Mouse (Mus musculus): ENCODE data around the gene Stx3. TPM values are rescaled to one million over a fixed set of nuclear protein-coding genes. Genes with fewer than 3 reads are reported as not detected.

Stx3 gene
- 8.0 and 10.1 TPM in 2 replicates for total RNA-seq (2021)
- long read RNA-seq, experiment 1, transcript Stx3-202 (11 exons, 2,810 nt): major isoform, 16 of 19 reads
- long read RNA-seq, experiment 1, partial matches to known transcripts: 0 of 19 reads
- long read RNA-seq, experiment 1, other reads (novel, unspliced or antisense): 3 of 19 reads
- long read RNA-seq, experiment 2, transcript Stx3-202 (11 exons, 2,810 nt): major isoform, 12 of 16 reads
- long read RNA-seq, experiment 2, partial matches to known transcripts: 1 of 16 reads
- long read RNA-seq, experiment 2, other reads (novel, unspliced or antisense): 3 of 16 reads

DNA sequence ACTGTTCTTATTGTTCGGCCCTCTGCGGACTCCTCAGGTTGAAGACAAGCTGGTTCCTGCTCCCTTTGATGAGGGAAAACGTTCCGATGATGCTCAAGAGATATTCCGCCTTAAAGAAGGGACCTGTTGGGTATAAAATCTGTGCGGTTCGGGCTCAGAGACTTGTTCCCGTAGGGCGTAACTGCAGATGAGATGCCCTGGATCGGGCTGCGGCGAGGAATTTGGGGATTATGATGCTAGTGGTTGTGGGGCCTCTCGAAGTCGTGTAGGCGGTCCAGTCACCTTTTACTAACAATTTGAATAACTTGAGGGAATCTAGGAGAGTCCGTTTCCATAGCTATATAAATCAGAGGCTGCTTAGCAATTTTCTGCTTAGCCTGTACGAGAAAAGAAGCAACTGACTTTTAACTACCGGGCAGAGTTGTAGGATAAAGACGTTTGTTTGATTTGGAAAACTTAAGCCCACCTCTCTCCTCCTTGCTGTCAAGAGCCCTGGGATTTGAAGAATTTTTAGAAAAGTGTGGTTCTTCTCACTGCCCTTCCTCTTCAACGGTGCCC, at the start of gene Stx3:
Gene Stx3 (minus strand): TSS at position 261 of the 558 bp plus-strand sequence.
- DNase-seq: peak; percentile 12

DNA sequence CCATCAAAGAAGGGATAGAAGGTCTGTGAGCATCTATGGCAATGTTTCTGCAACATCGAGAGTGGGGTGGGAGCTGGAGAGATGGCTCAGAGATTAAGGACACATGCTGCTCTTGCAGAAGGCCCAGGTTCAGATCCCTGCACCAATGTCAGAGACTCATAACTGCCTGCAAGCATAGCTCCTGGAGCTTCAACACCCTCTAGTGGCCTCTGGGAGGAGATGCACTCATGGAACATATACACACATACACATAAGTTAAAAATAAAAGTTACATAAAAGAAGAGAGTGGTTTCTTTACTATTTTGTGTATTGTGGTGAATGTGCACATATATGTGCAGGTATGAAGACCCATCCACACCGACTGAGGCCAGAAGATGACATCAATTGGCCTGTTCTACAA, 48.6 kb upstream of the Stx3 start:
- no peak for DNase-seq

DNA sequence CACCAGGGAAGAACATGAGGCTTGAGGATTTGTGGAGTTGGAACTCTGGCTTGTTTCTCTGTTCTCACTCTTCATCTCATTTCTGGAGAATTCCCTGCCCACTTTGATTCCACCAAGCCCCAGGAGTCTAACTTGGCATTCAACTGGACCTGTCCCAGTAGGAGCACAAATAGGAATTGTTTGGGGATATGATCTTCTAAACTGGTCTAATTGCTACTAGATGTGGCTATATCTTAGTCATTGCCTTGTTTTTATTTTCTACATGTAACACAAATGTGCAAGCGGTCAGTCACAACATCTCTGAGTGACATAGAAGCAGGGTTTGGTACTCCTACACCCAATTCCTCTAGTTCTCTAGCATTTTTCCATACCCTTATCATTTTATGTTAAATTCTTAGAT, 41.8 kb upstream of the Stx3 start, which contains the start of gene Olfr1418:
Gene Olfr1418 (minus strand): TSS at position 101 of the 400 bp plus-strand sequence.
- no peak for DNase-seq

DNA sequence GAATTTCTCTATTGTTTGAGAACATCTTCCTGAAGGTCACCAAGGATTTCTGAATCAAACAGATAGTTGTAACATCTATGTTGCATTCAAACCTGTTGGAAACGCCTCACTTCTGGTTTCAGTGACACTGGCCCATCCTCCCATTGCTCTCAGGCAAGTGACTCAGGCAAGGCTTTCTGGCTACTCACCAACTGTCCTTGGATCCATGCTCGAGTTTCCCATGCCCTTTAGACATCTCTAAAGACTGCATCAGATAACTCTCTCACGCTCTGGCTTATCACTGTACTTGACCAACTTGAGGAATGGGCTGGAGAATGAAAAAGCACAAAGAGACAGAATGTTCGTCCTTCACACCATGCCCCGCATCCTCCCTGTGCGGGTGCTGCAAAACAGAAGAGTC, 37.3 kb upstream of the Stx3 start:
- peak; percentile 76 for DNase-seq

DNA sequence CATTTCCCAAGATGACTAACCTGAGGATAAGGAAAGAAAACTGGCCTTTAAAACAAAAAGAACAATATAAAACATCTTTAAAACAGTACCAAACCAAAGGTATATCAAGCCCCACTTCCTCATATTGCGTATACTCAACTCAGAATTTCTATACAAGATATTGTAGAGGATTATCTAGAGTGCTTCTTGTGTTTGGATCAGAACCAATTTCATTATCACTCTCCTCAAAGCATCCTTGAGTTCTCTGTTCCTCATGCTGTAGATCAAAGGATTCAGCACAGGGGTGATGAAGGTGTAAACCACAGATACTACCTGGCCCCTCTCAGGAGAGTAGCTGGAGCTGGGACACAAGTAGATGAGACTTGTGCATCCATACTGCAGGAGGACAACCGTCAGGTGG, 35.6 kb upstream of the Stx3 start:
- DNase-seq: no peak

DNA sequence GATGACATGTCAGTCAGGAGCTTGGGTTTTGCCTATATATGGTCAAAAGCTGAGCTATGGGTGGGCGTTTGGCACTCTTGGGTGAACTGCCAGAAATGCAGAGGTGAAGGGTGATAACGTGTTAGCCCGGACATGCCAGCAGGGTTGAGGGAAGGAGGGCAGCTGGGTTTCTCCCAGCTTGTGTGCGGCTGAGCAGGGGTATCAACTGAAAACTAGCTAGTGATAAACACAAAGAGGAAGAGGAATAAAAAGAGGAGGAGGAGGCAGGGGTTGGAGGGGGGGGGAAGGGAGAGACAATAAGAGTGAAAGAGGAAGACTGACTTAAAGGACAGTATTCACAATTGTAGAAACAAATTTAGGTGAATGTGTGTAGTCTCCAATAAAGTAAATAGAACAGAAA, 33.4 kb upstream of the Stx3 start:
- no peak for DNase-seq

DNA sequence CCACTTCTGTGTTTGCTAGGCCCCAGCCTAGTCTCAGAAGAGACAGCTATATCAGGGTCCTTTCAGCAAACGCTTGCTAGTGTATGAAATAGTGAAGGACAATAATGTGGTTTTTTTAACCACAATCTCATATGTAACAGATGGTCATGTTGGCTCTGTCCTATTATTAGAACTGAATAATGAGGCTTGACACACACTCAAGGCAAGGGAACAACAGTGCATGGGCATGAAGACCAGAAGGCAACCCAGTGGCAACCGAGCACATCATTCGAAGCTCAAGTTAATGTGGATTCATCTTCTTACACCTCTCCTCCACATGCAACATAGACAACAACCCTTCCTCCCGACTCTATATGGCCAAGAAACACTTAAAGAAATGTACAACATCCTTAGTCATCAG, 27.1 kb upstream of the Stx3 start:
- DNase-seq: no peak

DNA sequence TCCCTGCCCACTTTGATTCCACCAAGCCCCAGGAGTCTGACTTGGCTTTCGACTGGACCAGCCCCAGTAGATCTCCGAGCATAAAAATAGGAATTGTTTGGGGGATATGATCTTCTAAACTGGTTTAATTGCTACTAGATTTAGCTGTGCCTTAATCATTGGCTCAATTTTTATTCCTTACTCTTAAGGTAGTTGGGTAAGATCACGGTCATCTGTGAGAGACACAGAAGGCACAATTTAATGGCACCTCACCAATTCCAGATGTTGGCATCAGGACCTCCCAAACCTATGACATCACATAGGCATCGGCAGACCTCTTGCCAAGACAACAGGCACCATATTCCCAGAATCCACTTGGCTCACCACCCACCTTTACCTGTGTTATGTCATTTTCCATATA, 19.9 kb upstream of the Stx3 start, which contains the start of gene Olfr1417:
Gene Olfr1417 (minus strand): TSS at position 101 of the 400 bp plus-strand sequence.
- DNase-seq: no peak

DNA sequence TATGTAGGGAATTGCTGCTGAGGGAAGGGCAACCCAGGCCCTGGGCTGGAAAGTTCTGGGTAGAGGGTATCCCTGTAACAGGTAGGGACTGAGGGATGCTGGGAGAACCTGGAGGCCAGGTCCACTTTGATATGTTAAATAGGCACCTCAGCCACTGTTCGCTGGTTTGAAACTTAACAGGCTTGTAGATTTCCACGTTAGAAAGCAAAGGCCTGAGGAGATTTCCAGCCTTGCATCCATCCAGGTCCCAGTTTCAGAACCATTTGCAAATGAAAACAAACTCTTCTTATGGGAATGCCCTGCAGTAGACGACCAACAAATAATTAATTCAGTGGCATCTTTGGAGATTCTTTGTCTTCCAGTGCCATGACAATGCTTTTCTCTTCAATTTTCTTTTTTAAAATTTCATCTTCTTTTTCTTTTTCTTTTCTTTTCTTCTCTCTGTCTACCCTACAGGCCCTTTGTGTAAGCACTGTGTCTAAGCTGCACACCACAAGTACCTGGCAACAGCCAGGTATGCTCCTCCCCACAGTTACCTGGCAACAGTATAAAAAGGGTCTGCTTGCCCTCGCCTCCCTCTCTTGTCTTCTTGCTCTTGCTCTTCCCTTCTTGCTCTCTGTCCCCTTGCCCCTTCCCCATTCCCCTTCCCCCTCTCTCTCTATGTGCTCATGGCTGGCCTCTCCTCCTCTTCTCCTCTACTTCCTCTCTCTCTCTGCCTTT, 4.3 kb upstream of the Stx3 start:
- DNase-seq: no peak

DNA sequence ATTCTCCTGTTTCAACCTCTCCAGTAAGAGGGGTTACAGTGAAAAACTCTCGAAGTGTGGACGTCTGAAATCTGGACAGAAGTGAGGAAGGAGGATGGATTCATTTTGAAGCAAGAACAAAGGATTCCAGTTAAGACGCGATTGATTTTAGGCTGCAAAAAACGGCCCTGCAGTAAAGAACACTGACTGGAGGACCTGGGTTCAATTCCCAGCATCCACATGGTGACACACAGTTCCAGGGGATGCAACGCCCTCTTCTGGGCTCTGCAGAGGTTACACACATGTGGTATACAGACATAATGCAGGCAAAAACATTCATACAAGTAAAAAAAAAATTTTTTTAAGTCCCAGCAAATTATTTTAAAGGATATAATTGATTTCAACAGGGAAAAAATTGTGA, 1.0 kb upstream of the Stx3 start:
- peak; percentile 27 for DNase-seq

DNA sequence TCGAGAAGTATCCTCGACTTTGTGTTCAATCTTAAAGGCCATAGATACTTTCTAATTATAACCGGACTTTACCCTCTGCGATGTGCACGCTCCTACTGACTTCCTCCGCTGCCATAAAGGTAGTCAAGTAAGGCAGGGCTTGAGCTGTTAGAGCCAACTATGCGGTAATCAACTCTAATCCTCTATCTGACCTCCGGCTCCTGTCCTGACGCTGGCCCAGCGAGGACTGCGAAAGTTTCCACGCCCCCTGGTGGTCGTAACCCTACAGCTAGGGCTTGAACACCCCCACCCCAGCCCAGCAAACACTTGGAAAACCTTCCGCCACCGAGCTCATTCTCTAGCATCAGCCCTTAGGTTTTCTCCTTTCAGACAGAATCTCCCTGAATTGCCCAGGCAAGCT, 597 bp upstream of the Stx3 start:
- DNase-seq: peak; percentile 90

DNA sequence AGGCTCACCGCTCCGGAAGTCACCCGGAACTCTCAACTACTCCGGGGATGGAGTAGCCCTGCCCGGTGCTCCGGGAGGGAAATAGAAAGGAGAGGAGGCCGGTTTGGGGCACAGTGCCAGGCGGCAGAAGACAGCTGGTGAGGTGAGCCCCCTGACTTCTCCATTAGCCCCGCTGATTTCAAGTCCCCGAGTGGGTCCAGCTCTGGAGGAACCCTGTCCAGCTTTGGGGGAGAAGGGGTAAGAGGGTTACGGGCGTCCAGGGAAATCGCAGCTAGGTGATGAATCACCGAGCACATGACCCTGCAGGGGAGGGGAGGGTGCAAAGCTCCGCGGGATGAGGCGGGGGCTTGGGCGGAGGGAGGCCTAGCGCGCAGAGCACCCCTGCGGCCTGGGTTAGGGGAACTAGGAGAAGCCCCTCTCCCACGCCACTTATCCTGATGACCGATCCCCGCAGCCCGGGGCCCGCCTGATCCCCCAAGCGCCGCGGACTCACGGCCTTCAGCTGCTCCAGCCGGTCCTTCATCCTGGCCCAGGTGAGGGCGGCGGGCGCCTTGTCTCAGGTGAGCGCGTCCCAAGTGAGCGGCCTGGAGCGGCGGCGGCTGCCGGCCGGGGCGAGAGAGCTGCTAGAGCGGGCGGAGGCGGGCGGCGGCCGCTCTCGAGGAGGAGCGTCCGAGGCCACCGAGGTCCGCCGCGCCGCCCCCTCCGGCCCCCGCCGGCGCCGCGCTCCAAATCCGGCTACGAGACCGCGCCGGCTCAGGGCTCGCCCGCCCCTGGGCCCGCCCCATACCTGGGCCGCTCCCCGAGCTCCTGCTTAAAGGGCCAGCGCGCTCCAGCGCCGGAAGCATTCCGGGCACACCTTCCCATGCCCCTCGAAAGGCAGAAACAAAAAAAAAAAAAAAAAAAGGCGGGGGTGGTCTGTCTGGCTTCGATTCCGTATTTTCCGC, 732 bp downstream of the Stx3 start:
- DNase-seq: peak; percentile 77

DNA sequence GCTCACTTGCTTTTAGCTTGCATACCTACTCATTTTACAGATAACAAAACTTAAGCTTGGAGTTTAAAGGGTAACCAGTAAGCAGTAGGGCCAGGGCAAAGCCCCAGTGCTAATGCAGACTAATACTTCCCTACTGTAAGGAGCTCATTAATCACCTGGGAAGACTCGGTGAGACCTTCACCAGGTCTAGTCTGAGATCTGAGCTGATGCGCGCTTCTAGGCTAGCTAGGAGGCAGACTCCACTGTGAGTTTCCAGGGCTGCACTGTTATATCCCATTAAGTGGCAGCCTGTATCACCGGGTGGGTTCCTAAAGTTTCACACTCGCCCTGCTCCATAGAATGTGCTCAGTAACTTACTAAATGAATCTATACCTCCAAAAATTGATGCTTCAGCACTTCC, 1.6 kb downstream of the Stx3 start:
- DNase-seq: no peak

DNA sequence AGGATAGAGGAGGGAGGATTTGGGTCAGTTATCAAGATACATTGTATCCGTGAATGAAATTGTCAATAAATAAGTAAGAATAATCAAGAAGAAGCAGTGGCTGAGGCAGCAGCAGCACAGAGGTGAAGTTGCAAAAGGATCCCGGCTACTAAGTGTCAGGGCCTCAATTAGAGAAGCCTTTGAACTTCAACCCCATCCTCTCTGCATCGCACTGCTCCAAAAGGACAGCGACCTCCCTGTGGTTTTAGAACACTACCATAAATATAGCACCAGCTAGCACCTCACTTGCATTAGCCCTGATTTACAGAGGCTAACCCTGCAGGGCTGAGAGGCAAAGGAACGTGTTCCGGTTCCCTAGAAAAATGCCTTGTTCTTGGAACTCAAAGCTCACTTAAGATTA, 2.5 kb downstream of the Stx3 start:
- DNase-seq: no peak

DNA sequence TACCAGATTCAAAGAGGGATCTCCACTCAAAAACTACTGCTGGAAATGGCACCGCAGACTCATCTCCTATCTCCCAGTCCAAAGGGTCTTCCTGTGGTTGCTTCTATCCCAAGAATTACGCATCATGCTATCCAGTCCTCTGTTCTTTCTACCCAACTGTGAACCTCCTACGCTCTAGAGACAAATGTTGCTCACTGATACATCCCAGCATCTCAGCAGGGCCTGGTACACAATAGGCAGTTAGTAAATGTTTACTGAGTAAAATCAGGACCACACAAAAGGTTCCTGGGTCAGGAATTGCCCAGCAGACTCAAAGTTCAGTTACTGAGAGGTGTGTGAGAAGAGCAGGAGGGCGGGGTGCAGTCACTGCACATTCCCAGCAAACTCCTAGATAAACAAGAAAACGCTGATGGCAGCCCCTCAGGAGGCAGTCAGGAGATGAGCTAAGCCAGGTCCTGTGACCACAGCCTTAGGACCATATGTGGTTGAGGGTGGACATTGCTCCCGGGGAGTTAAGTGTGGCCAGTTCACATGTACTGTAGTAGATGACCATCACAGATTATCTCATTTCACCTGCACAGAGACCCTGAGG, 4.4 kb downstream of the Stx3 start:
- no peak for DNase-seq

DNA sequence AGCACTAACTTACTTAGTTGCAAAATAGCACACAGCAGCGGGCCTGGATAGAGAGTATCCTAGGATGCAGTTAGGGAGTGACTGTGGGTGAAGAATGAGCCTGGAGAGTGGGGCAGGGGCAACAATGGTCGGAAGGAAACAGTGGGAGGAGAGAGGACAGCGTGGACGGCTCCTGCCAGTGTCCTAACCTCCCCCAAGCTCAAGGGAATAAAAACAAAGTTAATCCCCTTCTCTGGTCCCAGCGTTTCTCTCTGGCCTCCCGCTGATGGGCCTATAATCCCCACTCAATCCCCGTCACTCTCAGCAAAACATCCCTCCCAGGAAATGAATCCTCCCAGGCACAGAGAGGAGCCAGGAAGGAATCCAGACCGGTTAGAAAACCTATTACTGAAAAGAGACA, 5.6 kb downstream of the Stx3 start:
- DNase-seq: peak; percentile 17

DNA sequence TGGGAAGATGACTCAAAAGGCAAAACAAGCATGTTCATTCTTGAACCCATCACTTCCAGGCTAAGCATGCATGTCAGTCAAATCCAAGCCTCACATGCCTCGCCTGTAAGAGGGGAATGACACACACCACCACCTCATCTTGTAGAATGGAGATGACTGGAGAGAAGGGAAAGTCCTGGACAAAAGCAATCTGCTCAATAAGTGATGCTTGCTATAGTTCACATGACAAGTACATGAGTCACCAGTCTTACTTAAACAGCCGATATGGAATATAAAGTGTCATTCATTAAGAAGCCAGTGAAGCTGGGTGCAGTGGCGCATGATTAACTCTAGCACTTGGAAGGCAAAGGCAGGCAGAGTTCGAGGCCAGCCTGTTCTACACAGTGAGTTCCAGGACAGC, 6.1 kb downstream of the Stx3 start:
- DNase-seq: no peak

DNA sequence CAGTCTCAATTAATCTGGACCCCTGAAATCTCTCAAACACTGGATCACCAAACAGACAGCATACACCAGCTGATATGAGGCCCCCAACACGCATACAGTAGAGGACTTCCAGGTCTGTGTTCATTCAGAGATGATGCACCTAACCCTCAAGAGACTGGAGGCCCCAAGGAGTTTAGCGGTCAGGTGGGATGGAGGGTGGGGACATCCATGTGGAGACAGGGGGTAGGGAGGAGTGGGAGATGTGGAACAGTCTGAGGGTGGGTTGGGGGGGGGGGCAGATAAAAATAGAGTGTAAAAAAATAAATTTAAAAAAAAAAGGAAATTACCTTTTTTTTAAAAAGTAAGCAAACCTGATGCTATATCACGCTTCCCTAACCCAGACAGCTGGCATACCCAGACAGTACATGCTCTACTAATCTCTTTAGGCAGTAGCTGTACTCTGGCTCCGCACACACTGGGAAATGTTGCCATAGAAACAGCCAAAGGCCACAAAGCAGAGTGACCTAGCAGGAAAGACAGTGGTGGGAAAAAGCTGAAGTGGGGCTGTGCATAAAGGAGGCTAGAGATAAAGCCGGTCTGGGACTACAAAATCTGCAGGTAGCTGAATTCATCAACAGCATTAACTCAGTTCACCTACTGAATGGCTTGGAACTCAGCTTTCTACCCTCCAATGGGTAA, 7.4 kb downstream of the Stx3 start:
- peak; percentile 11 for DNase-seq

DNA sequence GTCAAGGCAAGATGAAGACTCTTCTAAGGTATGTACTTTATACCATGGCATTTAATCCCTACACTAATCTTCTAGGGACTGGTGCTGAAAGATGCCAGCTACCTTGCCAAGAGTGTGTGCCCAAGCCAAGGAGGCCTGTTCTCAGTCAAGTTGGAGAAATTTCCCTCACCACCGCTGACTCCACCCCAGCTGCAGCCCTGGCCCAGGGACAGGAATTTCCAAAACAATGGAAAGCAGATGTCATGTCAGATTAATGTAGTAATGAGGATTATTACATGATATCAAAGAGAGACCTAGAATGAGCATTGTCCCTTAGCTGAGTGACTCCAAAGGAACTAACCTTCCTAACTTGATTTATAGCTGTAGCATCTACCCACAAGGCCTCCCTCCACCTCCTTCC, 8.3 kb downstream of the Stx3 start:
- peak; percentile 45 for DNase-seq

DNA sequence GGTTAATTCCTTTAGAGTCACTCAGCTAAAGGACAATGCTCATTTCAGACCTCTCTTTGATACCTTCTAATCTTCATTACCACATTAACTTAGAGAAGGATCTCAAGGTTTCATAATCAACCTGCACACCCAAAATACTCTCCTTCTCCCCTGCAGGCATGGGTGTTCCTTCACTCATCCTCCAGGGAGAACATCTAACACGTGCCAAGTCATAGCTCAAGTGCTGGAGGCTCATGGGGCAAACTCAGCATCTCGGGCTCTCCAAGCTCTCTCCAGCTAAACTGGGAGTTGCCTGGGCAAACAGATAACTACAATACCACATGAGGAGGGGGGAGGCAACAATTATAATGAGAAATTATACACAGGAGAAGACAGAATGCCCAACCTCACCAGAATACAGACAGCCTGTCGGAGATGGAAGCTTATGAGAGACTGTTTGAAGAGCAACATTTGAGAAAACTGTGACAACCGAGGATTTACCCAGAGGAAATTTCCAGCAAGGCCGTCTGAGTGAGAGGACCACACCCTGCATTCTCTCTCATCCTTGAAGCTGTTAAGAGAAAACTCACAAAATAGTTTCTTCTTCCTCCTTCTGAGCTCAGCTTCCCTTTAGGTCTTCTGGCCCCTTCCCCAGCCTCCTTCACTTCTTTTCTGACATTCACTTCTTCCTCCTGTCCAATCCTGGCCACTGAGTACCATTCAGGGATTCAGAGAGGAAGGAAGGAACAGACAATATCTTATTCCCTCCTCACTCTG, 9.0 kb downstream of the Stx3 start:
- DNase-seq: no peak

DNA sequence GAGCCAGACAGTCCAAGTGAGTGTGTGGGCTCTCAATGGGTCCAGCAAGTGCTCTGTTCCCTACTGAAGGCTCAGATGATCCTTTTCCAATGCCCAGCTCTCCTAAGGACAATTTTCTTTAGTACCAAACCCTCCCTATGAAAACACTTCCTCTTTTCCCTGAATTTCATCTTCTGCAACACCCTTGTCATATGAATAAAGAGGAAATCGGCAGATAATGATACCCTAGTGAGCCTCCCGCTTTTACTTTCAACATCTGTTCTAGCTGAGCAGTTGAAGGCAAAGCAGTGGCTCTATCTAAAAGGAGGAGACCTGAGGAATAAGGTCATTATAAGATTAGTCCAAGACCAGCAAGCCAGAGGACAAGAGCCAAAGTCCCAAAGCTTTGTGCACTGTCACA, 10.8 kb downstream of the Stx3 start:
- no peak for DNase-seq
